Mouse (Mus musculus) CH12.LX (cell line): ENCODE measurements at regions not wholly inside any gene's neighbourhood (a gene's known extent, or its start where the extent isn't known, plus 50 kb on each side); places are given as distances from the start of the nearest gene placed in this dataset.

Experiments
- DNase-seq: peaks from one replicate; pipeline ENCODE4 v3.0.0-alpha.2; 2013; ENCODE audit errors: extremely low read depth
- H3K27ac ChIP-seq: 2 replicates; pipeline ENCODE4 v1.5.1; 2012; ENCODE audit warnings: low read depth, mild to moderate bottlenecking, control low read depth, moderate library complexity; ENCODE audit not compliant: insufficient read depth
- H3K27me3 ChIP-seq: replicated peaks from 2 replicates; pipeline ENCODE3; 2012; ENCODE audit warnings: inconsistent platforms
- H3K36me3 ChIP-seq, 2 experiments: replicated peaks in 1 of 2; 2 replicates each; pipeline versions ENCODE3 to v1.6.1; 2012; ENCODE audit warnings: inconsistent platforms in 1 of 2, low read length in 1 of 2, mild to moderate bottlenecking in 1 of 2, mixed read lengths in 1 of 2, moderate library complexity in 1 of 2; ENCODE audit not compliant: control insufficient read depth in 1 of 2, insufficient read depth in 1 of 2
- H3K4me1 ChIP-seq, 2 experiments: 2 replicates each; pipeline ENCODE4 v1.6.1; 2012; ENCODE audit warnings: inconsistent platforms in 1 of 2, moderate library complexity in 1 of 2; ENCODE audit not compliant: insufficient read depth in 2 of 2, control insufficient read depth in 1 of 2
- H3K4me2 ChIP-seq: 2 replicates; pipeline ENCODE4 v1.6.1; 2012; ENCODE audit warnings: low read depth, mild to moderate bottlenecking, control low read depth; ENCODE audit not compliant: poor library complexity, insufficient read depth, severe bottlenecking
- H3K4me3 ChIP-seq, 3 experiments: fragments of 150-350 bp in 1 of 3; sonication (generic) in 1 of 3; replicated peaks in 1 of 3; 2 replicates each; pipeline versions ENCODE3 to v1.5.1; 2011 to 2012; ENCODE audit warnings: low read depth in 2 of 3, low read length in 2 of 3, mild to moderate bottlenecking in 2 of 3, moderate library complexity in 2 of 3, control low read depth in 1 of 3, improper control_type of control experiment in 1 of 3, inconsistent platforms in 1 of 3, mixed read lengths in 1 of 3; ENCODE audit not compliant: poor library complexity in 1 of 3
- H3K79me2 ChIP-seq: replicated peaks from 2 replicates; pipeline ENCODE4 v1.6.1; 2012; ENCODE audit warnings: mild to moderate bottlenecking, moderate library complexity; ENCODE audit not compliant: control insufficient read depth, poor library complexity, insufficient read depth, severe bottlenecking; ENCODE audit errors: extremely low read depth
- H3K9ac ChIP-seq: 2 replicates; pipeline ENCODE4 v1.6.1; 2012; ENCODE audit warnings: low read depth, mild to moderate bottlenecking, control low read depth, moderate library complexity; ENCODE audit not compliant: insufficient read depth
- H3K9me3 ChIP-seq: replicated peaks from 2 replicates; pipeline ENCODE3; 2012; ENCODE audit warnings: low read length, inconsistent platforms, mixed read lengths
- CHD1 ChIP-seq: IDR thresholded peaks from 2 replicates; pipeline ENCODE4 v1.6.1; 2012; ENCODE audit warnings: low read depth, low read length, improper control_type of control experiment, inconsistent platforms
- CHD2 ChIP-seq: IDR thresholded peaks from 2 replicates; pipeline ENCODE4 v1.6.1; 2011; ENCODE audit warnings: low read length, improper control_type of control experiment
- CTCF ChIP-seq, 2 experiments: IDR thresholded peaks in 1 of 2; conservative IDR thresholded peaks in 1 of 2; 2 replicates each; pipeline ENCODE4 v1.5.1; 2011 to 2012; ENCODE audit warnings: low read depth in 2 of 2, low read length in 2 of 2, improper control_type of control experiment in 1 of 2, inconsistent platforms in 1 of 2, mild to moderate bottlenecking in 1 of 2, moderate library complexity in 1 of 2
- ELF1 ChIP-seq: IDR thresholded peaks from 2 replicates; pipeline ENCODE4 v1.6.1; 2014; ENCODE audit warnings: low read depth, mild to moderate bottlenecking, inconsistent platforms, low read length, improper control_type of control experiment
- ETS1 ChIP-seq: conservative IDR thresholded peaks from 2 replicates; pipeline ENCODE4 v1.6.1; 2012; ENCODE audit warnings: low read depth, mild to moderate bottlenecking, inconsistent platforms, low read length, improper control_type of control experiment, moderate library complexity
- IRF4 ChIP-seq: IDR thresholded peaks from 2 replicates; pipeline ENCODE4 v1.6.1; 2014; ENCODE audit warnings: low read depth, mild to moderate bottlenecking, inconsistent platforms, low read length, improper control_type of control experiment
- MAFK ChIP-seq: IDR thresholded peaks from 2 replicates; pipeline ENCODE4 v1.6.1; 2011; ENCODE audit warnings: low read length, improper control_type of control experiment; ENCODE audit not compliant: insufficient replicate concordance
- MAX ChIP-seq: IDR thresholded peaks from 2 replicates; pipeline ENCODE4 v1.6.1; 2011; ENCODE audit warnings: low read length, improper control_type of control experiment
- MAZ ChIP-seq: IDR thresholded peaks from 2 replicates; pipeline ENCODE4 v1.6.1; 2012; ENCODE audit warnings: low read depth, mild to moderate bottlenecking, inconsistent platforms, low read length, improper control_type of control experiment, moderate library complexity
- MXI1 ChIP-seq: IDR thresholded peaks from 2 replicates; pipeline ENCODE4 v1.6.1; 2011; ENCODE audit warnings: mild to moderate bottlenecking, low read depth, low read length, improper control_type of control experiment
- NELFE ChIP-seq: IDR thresholded peaks from 2 replicates; pipeline ENCODE4 v1.6.1; 2011; ENCODE audit warnings: low read depth, low read length, improper control_type of control experiment
- POLR2A ChIP-seq: IDR thresholded peaks from 2 replicates; pipeline ENCODE4 v1.6.1; 2011; ENCODE audit warnings: low read depth, mild to moderate bottlenecking, improper control_type of control experiment, low read length
- POLR2AphosphoS2 ChIP-seq: IDR thresholded peaks from 2 replicates; pipeline ENCODE4 v1.6.1; 2011; ENCODE audit warnings: low read depth, low read length, improper control_type of control experiment
- RAD21 ChIP-seq: IDR thresholded peaks from 2 replicates; pipeline ENCODE4 v1.6.1; 2011; ENCODE audit warnings: low read depth, mild to moderate bottlenecking, low read length, improper control_type of control experiment, moderate library complexity
- TCF12 ChIP-seq: IDR thresholded peaks from 2 replicates; pipeline ENCODE4 v1.6.1; 2014; ENCODE audit warnings: low read depth, mild to moderate bottlenecking, inconsistent platforms, low read length, improper control_type of control experiment
- UBTF ChIP-seq: IDR thresholded peaks from 2 replicates; pipeline ENCODE4 v1.6.1; 2012; ENCODE audit warnings: low read depth, mild to moderate bottlenecking, inconsistent platforms, low read length, improper control_type of control experiment, moderate library complexity
- ZKSCAN1 ChIP-seq: IDR thresholded peaks from 2 replicates; pipeline ENCODE4 v1.6.1; 2012; ENCODE audit warnings: low read depth, inconsistent platforms, low read length, improper control_type of control experiment, borderline replicate concordance
- ZNF384 ChIP-seq: IDR thresholded peaks from 2 replicates; pipeline ENCODE4 v1.6.1; 2012; ENCODE audit warnings: low read depth, low read length, improper control_type of control experiment, inconsistent platforms
- dilution Hi-C: fragments of 300-500 bp; cut with MboI; formaldehyde crosslinking; loops from 2 replicates; pipeline ENCODE4 v1.14.3; 2020; ENCODE audit warnings: low sequenced_read_pairs; ENCODE audit not compliant: extremely low pct_unique_long_range_greater_than_20kb, extremely low pct_ligation_motif_present
- in situ Hi-C: fragments of 300-500 bp; cut with MboI; formaldehyde crosslinking; loops from 3 replicates; pipeline ENCODE4 v1.14.3; 2019; ENCODE audit warnings: low sequenced_read_pairs, low pct_ligation_motif_present, low pct_unique_long_range_greater_than_20kb, mixed read lengths

GRCm38 (mm10) chr3:76014766-76015165 lies 58.0 kb upstream of the Golim4 start:
- no peaks in the 10 kb centered on the region for H3K36me3 ChIP-seq
- DNase-seq: no peak
- in situ Hi-C loops: no loop called here
- TF ChIP-seq ELF1: no peak
- no peak for TF ChIP-seq CHD1
- no peak for TF ChIP-seq MXI1
- TF ChIP-seq UBTF: no peak
- TF ChIP-seq, all 38 proteins: peak for 0
- Histone ChIP-seq H3K4me2 (no peak overlapping the region), H3K9ac (no peak overlapping the region), H3K4me3 (no peak overlapping the region), H3K79me2 (no peaks in the 10 kb centered on the region), H3K9me3 (no peaks in the 10 kb centered on the region), H3K27me3 (no peaks in the 10 kb centered on the region), H3K27ac (no peak overlapping the region), H3K4me1 (no peaks in the 10 kb centered on the region)
- dilution Hi-C loops: no loop called here

GRCm38 (mm10) chr3:76008564-76009183 lies 51.9 kb upstream of the Golim4 start:
- in situ Hi-C loops (no loop called here), dilution Hi-C loops (no loop called here)
- Histone ChIP-seq H3K4me1 (0 out of 4 replicates have a peak, but pooled peaks cover 0 to 3% of the 10 kb centered on the region in 2 experiments), H3K79me2 (no peaks in the 10 kb centered on the region), H3K9ac (no peak overlapping the region), H3K27me3 (no peaks in the 10 kb centered on the region), H3K4me2 (no peak overlapping the region), H3K36me3 (no peaks in the 10 kb centered on the region), H3K4me3 (no peak overlapping the region), H3K9me3 (peaks cover under 1% of the 10 kb centered on the region), H3K27ac (no peak overlapping the region)
- DNase-seq: peak; percentile 45
- no peak for TF ChIP-seq MAZ
- no peak for TF ChIP-seq ETS1
- no peak for TF ChIP-seq ZKSCAN1
- TF ChIP-seq MAFK: no peak
- TF ChIP-seq NELFE: no peak
- peak; percentile 69 for TF ChIP-seq RAD21
- no peak for TF ChIP-seq POLR2AphosphoS2
- TF ChIP-seq IRF4: no peak
- no peak for TF ChIP-seq ZNF384
- TF ChIP-seq CTCF (conservative IDR thresholded peaks at IDR 0.05 in 1 of 2, IDR thresholded peaks at IDR 0.05 in 1 of 2; ENCODE audit: low read depth in 2 of 2, low read length in 2 of 2): peak; percentile 45 to 63
- no peak for TF ChIP-seq CHD2
- no peak for TF ChIP-seq MAX
- TF ChIP-seq TCF12: no peak
- no peak for TF ChIP-seq POLR2A
